In genomic region chr4:155056724-155057123, GRCm38 (mm10) we compare ENCODE assay signal across 8 mouse cellular contexts. TPM values are rescaled to one million over a fixed set of nuclear protein-coding genes. Genes with fewer than 3 reads are reported as not detected.
DNase-seq lines count a peak whose midpoint lies in the region; ATAC-seq and TF ChIP-seq lines count a peak whose summit lies in the region.
"Had no signal": no experiment of that assay in that cellular context is flagged by ENCODE, and none has a peak within 500 bp of the region (broad histone marks: within the 10 kb centered on the region; RNA-seq: fewer than 3 reads in every experiment).

TSS of gene Plch2 (minus strand) at chr4:155056784.

- H3K4me2 ChIP-seq in neural tube, embryonic 12.5 days (replicated peaks), result no peak within 1 kb of the TSS
- no peak within 1 kb of the TSS for H3K4me2 ChIP-seq in forebrain, postnatal 0 days (ENCODE audit: low read depth)
- H3K4me2 ChIP-seq in stomach, postnatal 0 days (replicated peaks; ENCODE audit: low read depth), result peak within 1 kb of the TSS; percentile 44

- no peak for TF ChIP-seq EP300 in stomach, postnatal 0 days (optimal IDR thresholded peaks at IDR 0.05)

- ATAC-seq in neural tube, embryonic 12.5 days (ENCODE audit: low FRiP score, low read depth), result no peak
- ATAC-seq in forebrain, postnatal 0 days, result no peak
- no peak for ATAC-seq in stomach, postnatal 0 days (ENCODE audit: low FRiP score, low TSS enrichment)

- WGBS in neural tube, embryonic 12.5 days, result 67% methylated on average over 10 of the region's 10 CpGs
- WGBS in forebrain, postnatal 0 days, result 34% methylated on average over 10 of the region's 10 CpGs
- 58% methylated on average over 10 of the region's 10 CpGs for WGBS in stomach, postnatal 0 days

- no peak for TF ChIP-seq CTCF in forebrain, postnatal 0 days (IDR thresholded peaks at IDR 0.05; ENCODE audit: low read depth)
- peak; percentile 19; the same call in 1 of the 2 replicates for TF ChIP-seq CTCF in stomach, postnatal 0 days (IDR thresholded peaks at IDR 0.05; ENCODE audit: low read depth)

- H3K27ac ChIP-seq in neural tube, embryonic 12.5 days, result no peak within 1 kb of the TSS
- H3K27ac ChIP-seq in forebrain, postnatal 0 days (ENCODE audit: low read depth, low read length), result no peak within 1 kb of the TSS
- peak within 1 kb of the TSS; percentile 71 for H3K27ac ChIP-seq in stomach, postnatal 0 days (replicated peaks)

- H3K4me1 ChIP-seq in neural tube, embryonic 12.5 days, result peaks cover 20% of the 10 kb centered on the region
- no peaks in the 10 kb centered on the region for H3K4me1 ChIP-seq in forebrain, postnatal 0 days (ENCODE audit: insufficient read depth)
- H3K4me1 ChIP-seq in stomach, postnatal 0 days (replicated peaks; ENCODE audit: control insufficient read depth, insufficient read depth), result no peaks in the 10 kb centered on the region; the same call in 1 of the 2 replicates

- H3K4me3 ChIP-seq in neural tube, embryonic 12.5 days, result no peak within 1 kb of the TSS
- H3K4me3 ChIP-seq in forebrain, postnatal 0 days (ENCODE audit: low read depth, low read length), result no peak within 1 kb of the TSS
- peak within 1 kb of the TSS; percentile 22 for H3K4me3 ChIP-seq in stomach, postnatal 0 days (ENCODE audit: low read depth, low read length)

- intact Hi-C loops in left cerebral cortex, postnatal 25 days (cut with DNase I), result no loop called here

- no peak for DNase-seq in neural tube, embryonic 10.5 days (ENCODE audit: extremely low spot score, low spot score)
- no peak for DNase-seq in forebrain, postnatal 0 days
- DNase-seq in left cerebral cortex, postnatal 25 days (ENCODE audit: low spot score in 2 of 2), result no peak
- no peak for DNase-seq in stomach, postnatal 0 days (ENCODE audit: low spot score)
- no peak for DNase-seq in embryo, embryonic 11 days
- no peak for DNase-seq in spleen, adult 12 weeks (ENCODE audit: low spot score)
- DNase-seq: kidney, adult 18-20 months had no signal

- peaks cover 4% of the 10 kb centered on the region; the same call in 1 of the 2 replicates for H3K27me3 ChIP-seq in neural tube, embryonic 12.5 days (replicated peaks)
- no peaks in the 10 kb centered on the region for H3K27me3 ChIP-seq in forebrain, postnatal 0 days (ENCODE audit: insufficient read depth, low read length)
- H3K27me3 ChIP-seq in stomach, postnatal 0 days (ENCODE audit: control insufficient read depth, insufficient read depth, low read length), result no peaks in the 10 kb centered on the region

- H3K36me3 ChIP-seq in neural tube, embryonic 12.5 days, result no peaks in the 10 kb centered on the region
- no peaks in the 10 kb centered on the region for H3K36me3 ChIP-seq in forebrain, postnatal 0 days (ENCODE audit: insufficient read depth)
- H3K36me3 ChIP-seq in stomach, postnatal 0 days (ENCODE audit: control insufficient read depth, insufficient read depth, low read length), result no peaks in the 10 kb centered on the region

- 0 out of 2 replicates have a peak within 1 kb of the TSS, but pooled peaks have one; percentile 33 for H3K9ac ChIP-seq in neural tube, embryonic 12.5 days
- H3K9ac ChIP-seq in forebrain, postnatal 0 days, result no peak within 1 kb of the TSS
- peak within 1 kb of the TSS; percentile 27 for H3K9ac ChIP-seq in stomach, postnatal 0 days (ENCODE audit: low read length)

- no peaks in the 10 kb centered on the region for H3K9me3 ChIP-seq in neural tube, embryonic 12.5 days
- H3K9me3 ChIP-seq in forebrain, postnatal 0 days (ENCODE audit: low read length), result no peaks in the 10 kb centered on the region
- H3K9me3 ChIP-seq in stomach, postnatal 0 days (ENCODE audit: control insufficient read depth, low read length), result no peaks in the 10 kb centered on the region

RNA-seq across cellular contexts. Expression of gene Plch2, which starts in this region (rescaled TPM):
- 4.1 TPM in 2 replicates for polyA plus RNA-seq in neural tube, embryonic 12.5 days (2016; fragmentation: Nextera tagmentation; extraction: Ambion mirVana)
- 32.1 and 42.1 TPM in 2 replicates for total RNA-seq in forebrain, postnatal 0 days (2014; rRNA removed)
- 11.7 and 17.4 TPM in 2 replicates for polyA plus RNA-seq in forebrain, postnatal 0 days (2015; fragmentation: Nextera tagmentation; extraction: Ambion mirVana)
- total RNA-seq in left cerebral cortex, postnatal 25 days (2021), result 10 to 100 TPM; 76.2 to 81.5 TPM
- polyA plus RNA-seq in stomach, postnatal 0 days (2015; fragmentation: Nextera tagmentation; extraction: Ambion mirVana), result 15.4 and 18.3 TPM in 2 replicates
